Mouse (Mus musculus): ENCODE measurements at regions not wholly inside any gene's neighbourhood (a gene's known extent, or its start where the extent isn't known, plus 50 kb on each side); places are given as distances from the start of the nearest gene placed in this dataset.
A peak's percentile ranks its signal among the peaks of the same experiment; 100 is the strongest.

DNA sequence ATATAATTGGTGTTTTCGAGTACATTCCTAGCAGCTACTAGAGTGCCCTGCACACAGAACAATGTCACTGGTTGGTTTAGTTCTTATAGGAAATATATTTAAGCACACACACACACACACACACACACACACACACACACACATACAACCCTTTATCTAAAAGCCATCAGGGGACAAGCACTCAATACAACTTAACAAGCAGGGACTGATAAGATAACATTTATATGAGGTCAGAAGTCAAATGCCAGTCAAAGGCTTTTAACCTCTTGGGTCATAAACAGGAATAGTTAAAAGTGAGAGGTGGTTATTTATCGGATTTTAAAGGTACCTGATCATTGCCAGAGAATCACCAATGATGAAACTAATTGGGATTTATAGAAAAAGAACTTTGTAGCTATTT is 158.7 kb upstream of the Tmem161b start:
- no peaks in the 10 kb centered on the region for H3K36me3 ChIP-seq (ENCODE audit: control insufficient read depth, insufficient read depth, low read length)
- peaks cover 55% of the 10 kb centered on the region for H3K4me1 ChIP-seq (ENCODE audit: control insufficient read depth, insufficient read depth, low read length)
- ATAC-seq (no peak), DNase-seq (ENCODE audit: low spot score) (peak; percentile 61)
- peak overlapping the region; percentile 57 for H3K4me2 ChIP-seq (ENCODE audit: low read length)
- peak overlapping the region; percentile 24 for H3K4me3 ChIP-seq (ENCODE audit: low read depth, low read length)
- peak overlapping the region; percentile 99 for H3K27ac ChIP-seq (ENCODE audit: low read depth, low read length)
- H3K9ac ChIP-seq (ENCODE audit: low read length), result peak overlapping the region; percentile 68
- 26% methylated on average over 2 of the region's 2 CpGs for WGBS
- no peaks in the 10 kb centered on the region for H3K9me3 ChIP-seq (replicated peaks; ENCODE audit: control insufficient read depth, low read length)
- no peaks in the 10 kb centered on the region for H3K27me3 ChIP-seq (replicated peaks; ENCODE audit: control insufficient read depth, insufficient read depth, low read length)

GRCm38 (mm10) chr13:84064291-84064940 is 157.7 kb upstream of the Tmem161b start:
- peak overlapping the region; percentile 65 for H3K9ac ChIP-seq (ENCODE audit: low read length)
- H3K27me3 ChIP-seq (replicated peaks; ENCODE audit: control insufficient read depth, insufficient read depth, low read length), result no peaks in the 10 kb centered on the region
- peaks cover 52% of the 10 kb centered on the region for H3K4me1 ChIP-seq (ENCODE audit: control insufficient read depth, insufficient read depth, low read length)
- DNase-seq (ENCODE audit: low spot score) (peak; percentile 80), ATAC-seq (no peak)
- WGBS, result 6% methylated on average over 5 of the region's 5 CpGs
- peak overlapping the region; percentile 99 for H3K27ac ChIP-seq (ENCODE audit: low read depth, low read length)
- H3K4me2 ChIP-seq (ENCODE audit: low read length), result peak overlapping the region; percentile 57
- H3K4me3 ChIP-seq (ENCODE audit: low read depth, low read length), result peak overlapping the region; percentile 24
- H3K9me3 ChIP-seq (replicated peaks; ENCODE audit: control insufficient read depth, low read length), result no peaks in the 10 kb centered on the region
- no peaks in the 10 kb centered on the region for H3K36me3 ChIP-seq (ENCODE audit: control insufficient read depth, insufficient read depth, low read length)

DNA sequence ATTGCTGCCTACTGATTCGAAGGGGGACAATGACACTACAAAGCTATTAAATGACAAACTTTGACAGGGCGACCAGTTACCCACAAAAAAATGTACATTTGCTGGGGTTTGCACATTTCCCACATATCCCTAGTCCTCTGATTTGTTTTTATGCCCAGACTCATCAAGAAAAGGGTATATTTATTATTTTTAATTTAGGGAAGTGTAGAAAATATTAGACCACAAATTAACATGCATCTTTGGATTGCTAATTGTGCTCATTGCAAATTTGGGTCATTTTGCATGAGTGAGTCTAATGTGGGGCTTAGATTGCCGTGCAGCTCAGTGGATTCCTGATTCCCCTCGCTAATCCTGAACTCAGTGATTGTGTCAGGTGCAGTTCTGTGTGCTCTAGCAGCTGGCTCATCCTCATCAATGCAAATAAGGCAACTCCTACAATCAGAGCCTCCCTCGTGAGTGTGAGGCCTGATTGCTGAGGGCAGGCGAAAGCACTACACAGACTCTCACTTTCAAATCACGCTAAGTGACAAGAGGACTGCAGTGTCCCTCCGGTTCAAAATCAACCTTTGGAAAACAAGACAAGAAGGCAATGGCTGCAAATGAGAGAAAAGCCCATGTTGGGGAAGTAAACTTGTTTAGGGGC is 156.7 kb upstream of the Tmem161b start:
- H3K9me3 ChIP-seq (replicated peaks; ENCODE audit: control insufficient read depth, low read length), result no peaks in the 10 kb centered on the region
- no peak overlapping the region for H3K4me3 ChIP-seq (ENCODE audit: low read depth, low read length)
- H3K27me3 ChIP-seq (replicated peaks; ENCODE audit: control insufficient read depth, insufficient read depth, low read length), result no peaks in the 10 kb centered on the region
- H3K9ac ChIP-seq (ENCODE audit: low read length), result peak overlapping the region; percentile 54
- DNase-seq (ENCODE audit: low spot score), result peak; percentile 86
- no peaks in the 10 kb centered on the region for H3K36me3 ChIP-seq (ENCODE audit: control insufficient read depth, insufficient read depth, low read length)
- peak overlapping the region; percentile 44 for H3K4me2 ChIP-seq (ENCODE audit: low read length)
- peaks cover 43% of the 10 kb centered on the region for H3K4me1 ChIP-seq (ENCODE audit: control insufficient read depth, insufficient read depth, low read length)
- H3K27ac ChIP-seq (ENCODE audit: low read depth, low read length), result peak overlapping the region; percentile 99
- WGBS, result 7% methylated on average over 8 of the region's 8 CpGs
- peak; percentile 61 for ATAC-seq

DNA sequence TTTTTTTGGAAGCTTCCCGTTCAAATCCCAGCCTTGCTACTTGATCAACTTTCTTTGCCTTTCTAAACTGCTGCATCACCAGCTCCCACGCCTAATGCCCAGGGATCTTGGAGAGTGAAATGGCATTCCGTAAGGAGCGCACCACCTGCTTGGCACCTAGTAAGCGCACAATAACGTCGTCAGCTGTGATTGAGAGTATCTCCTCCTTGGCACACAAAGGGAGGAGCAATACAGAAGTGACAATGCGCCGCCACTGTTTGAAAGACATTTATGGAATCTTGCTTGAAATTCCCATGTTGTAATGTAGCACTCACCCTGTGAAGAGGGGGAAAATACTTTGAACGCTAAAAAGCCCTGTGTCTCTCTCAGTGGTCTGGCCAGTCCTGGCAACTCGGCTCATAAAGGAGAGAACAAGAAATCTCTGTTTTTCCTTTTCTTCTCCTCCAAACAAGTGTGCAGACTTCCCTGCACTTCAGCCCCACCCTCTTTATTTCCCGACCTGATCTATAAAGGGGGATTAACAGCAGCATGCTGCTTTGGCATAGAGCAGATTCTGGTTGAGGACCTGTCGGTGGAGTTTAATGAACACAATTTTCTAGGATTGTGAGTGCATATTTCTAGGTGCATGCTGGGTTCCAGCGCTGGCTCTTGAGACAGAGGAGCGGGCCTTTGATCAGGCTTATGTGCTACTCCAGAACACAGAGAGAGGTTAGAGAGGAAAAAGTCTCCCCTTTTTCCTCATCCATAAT is 155.7 kb upstream of the Tmem161b start:
- no peak overlapping the region for H3K4me3 ChIP-seq (ENCODE audit: low read depth, low read length)
- DNase-seq (ENCODE audit: low spot score), result peak; percentile 81

GRCm38 (mm10) chr13:84066960-84067665 is 155.0 kb upstream of the Tmem161b start:
- DNase-seq (ENCODE audit: low spot score) (peak; percentile 65), ATAC-seq (peak; percentile 11; the same call in 1 of the 2 replicates)
- 14% methylated on average over 4 of the region's 4 CpGs for WGBS
- Histone ChIP-seq H3K36me3 (ENCODE audit: control insufficient read depth, insufficient read depth, low read length) (no peaks in the 10 kb centered on the region), H3K27ac (ENCODE audit: low read depth, low read length) (peak overlapping the region; percentile 99), H3K9ac (ENCODE audit: low read length) (peak overlapping the region; percentile 50), H3K4me2 (ENCODE audit: low read length) (peak overlapping the region; percentile 44), H3K27me3 (replicated peaks; ENCODE audit: control insufficient read depth, insufficient read depth, low read length) (no peaks in the 10 kb centered on the region), H3K4me3 (ENCODE audit: low read depth, low read length) (no peak overlapping the region), H3K4me1 (ENCODE audit: control insufficient read depth, insufficient read depth, low read length) (peaks cover 29% of the 10 kb centered on the region), H3K9me3 (replicated peaks; ENCODE audit: control insufficient read depth, low read length) (no peaks in the 10 kb centered on the region)

More for the DNA sequence above, 155.7 kb upstream of the Tmem161b start:
- no peaks in the 10 kb centered on the region for H3K27me3 ChIP-seq (replicated peaks; ENCODE audit: control insufficient read depth, insufficient read depth, low read length)
- H3K36me3 ChIP-seq (ENCODE audit: control insufficient read depth, insufficient read depth, low read length), result no peaks in the 10 kb centered on the region
- peak; percentile 25; the same call in 1 of the 2 replicates for ATAC-seq
- H3K9ac ChIP-seq (ENCODE audit: low read length), result peak overlapping the region; percentile 50
- no peaks in the 10 kb centered on the region for H3K9me3 ChIP-seq (replicated peaks; ENCODE audit: control insufficient read depth, low read length)
- peak overlapping the region; percentile 44 for H3K4me2 ChIP-seq (ENCODE audit: low read length)
- 10% methylated on average over 15 of the region's 15 CpGs for WGBS
- H3K27ac ChIP-seq (ENCODE audit: low read depth, low read length), result peak overlapping the region; percentile 99
- H3K4me1 ChIP-seq (ENCODE audit: control insufficient read depth, insufficient read depth, low read length), result peaks cover 36% of the 10 kb centered on the region

- no peak overlapping the region for H3K4me3 ChIP-seq (ENCODE audit: low read depth, low read length)
- 91% methylated on average over 1 of the region's 1 CpGs for WGBS
- no peaks in the 10 kb centered on the region for H3K27me3 ChIP-seq (replicated peaks; ENCODE audit: control insufficient read depth, insufficient read depth, low read length)
- no peaks in the 10 kb centered on the region for H3K36me3 ChIP-seq (ENCODE audit: control insufficient read depth, insufficient read depth, low read length)
- H3K27ac ChIP-seq (ENCODE audit: low read depth, low read length), result no peak overlapping the region
- H3K9me3 ChIP-seq (replicated peaks; ENCODE audit: control insufficient read depth, low read length), result no peaks in the 10 kb centered on the region
- no peak for DNase-seq (ENCODE audit: low spot score)
- ATAC-seq, result no peak
- H3K4me2 ChIP-seq (ENCODE audit: low read length), result no peak overlapping the region
- H3K4me1 ChIP-seq (ENCODE audit: control insufficient read depth, insufficient read depth, low read length), result peaks cover 28% of the 10 kb centered on the region
- no peak overlapping the region for H3K9ac ChIP-seq (ENCODE audit: low read length)
These were observed 153.7 kb upstream of the Tmem161b start for GRCm38 (mm10) chr13:84068365-84068764.

MicroRNA genes in the stretch of these regions (microRNA counts, 519-probe panel; counts per million panel counts)
- 8,181 counts per million, percentile 100 among the panel's probes with 10 or more counts for microRNA mmu-miR-9

Small RNAs in the stretch of these regions (microRNA-seq; reads per million reads assigned to microRNA genes)
- 6.4 reads per million, percentile 28 among the genes with 10 or more reads in this experiment for gene Mir9-2
